Mouse (Mus musculus): ENCODE measurements at regions not wholly inside any gene's neighbourhood (a gene's known extent, or its start where the extent isn't known, plus 50 kb on each side); places are given as distances from the start of the nearest gene placed in this dataset.

DNA sequence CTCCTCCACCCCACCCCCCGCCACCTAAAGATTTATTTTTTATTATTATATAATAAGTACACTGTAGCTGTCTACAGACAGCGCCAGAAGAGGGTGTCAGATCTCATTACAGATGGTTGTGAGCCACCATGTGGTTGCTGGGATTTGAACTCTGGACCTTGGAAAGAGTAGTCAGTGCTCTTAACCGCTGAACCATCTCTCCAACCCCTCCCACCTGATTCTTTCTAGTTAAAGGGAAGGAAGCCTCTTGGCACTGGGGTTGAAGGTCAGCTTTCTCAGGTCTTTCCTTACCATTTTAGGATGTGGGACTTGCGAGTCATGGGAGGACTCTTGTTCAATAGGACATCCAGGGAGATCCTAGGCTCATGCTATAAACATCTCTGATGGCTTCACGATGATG is 54.7 kb downstream of the Hes1 start:
- no peak overlapping the region for H3K4me3 ChIP-seq (ENCODE audit: low read length)
- H3K4me2 ChIP-seq (ENCODE audit: low read length) = no peak overlapping the region
- H3K27ac ChIP-seq (ENCODE audit: low read depth, low read length) = no peak overlapping the region
- H3K9ac ChIP-seq (ENCODE audit: low read depth, low read length) = no peak overlapping the region
- WGBS = 88% methylated on average over 5 of the region's 5 CpGs
- peaks cover 20% of the 10 kb centered on the region for H3K27me3 ChIP-seq (replicated peaks; ENCODE audit: control insufficient read depth, insufficient read depth, low read length)
- no peaks in the 10 kb centered on the region for H3K36me3 ChIP-seq (ENCODE audit: control insufficient read depth, insufficient read depth, low read length)
- H3K9me3 ChIP-seq (ENCODE audit: control insufficient read depth, low read length) = no peaks in the 10 kb centered on the region
- peaks cover 6% of the 10 kb centered on the region for H3K4me1 ChIP-seq (ENCODE audit: control insufficient read depth, insufficient read depth, low read depth, low read length)
- no peak for ATAC-seq

DNA sequence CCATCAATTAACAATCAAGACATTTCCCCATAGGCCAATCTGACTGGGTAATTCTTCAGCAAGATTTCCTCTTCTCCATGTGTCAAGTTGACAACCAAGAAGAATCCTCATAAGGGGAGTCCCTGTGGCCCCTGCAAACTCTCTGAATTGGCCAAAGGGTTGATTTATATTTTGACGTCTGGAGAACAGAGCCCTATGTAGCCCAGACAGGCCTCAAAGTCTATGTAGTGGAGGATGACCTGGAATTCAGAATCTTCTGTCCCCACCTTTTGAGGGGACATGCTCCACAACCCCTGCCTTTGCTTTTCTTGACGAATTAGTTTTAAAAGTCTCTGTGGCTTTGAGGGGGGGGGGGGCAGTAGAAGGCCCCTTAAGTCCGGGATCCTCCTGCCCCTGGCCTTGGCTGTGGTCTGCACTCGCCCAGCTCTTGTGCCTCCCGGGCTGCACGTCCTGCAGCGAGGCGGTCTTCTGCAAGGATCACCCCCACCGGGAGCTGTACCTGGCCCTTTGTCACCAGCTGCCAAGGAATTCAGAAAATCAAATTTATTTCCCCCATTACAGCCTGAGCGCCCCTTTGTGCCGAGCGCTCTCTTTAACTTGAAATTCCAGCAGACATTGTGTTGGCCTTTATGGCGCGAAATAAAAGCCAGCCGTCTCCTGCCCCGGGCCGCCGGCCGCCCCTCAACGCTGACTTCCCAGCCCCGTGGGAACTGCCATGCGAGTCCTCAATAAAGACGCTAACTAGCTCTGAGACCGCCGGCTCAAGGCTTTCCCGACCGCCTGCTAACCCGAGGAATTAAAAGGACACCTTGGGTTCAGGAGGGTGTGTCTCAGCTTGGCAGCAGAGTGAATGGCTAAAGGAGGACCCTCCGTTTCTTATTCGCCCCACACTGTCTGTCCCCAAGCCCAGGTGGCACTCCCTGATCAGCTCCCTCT is 56.4 kb downstream of the Hes1 start:
- peak overlapping the region; percentile 17; the same call in 1 of the 2 replicates for H3K4me3 ChIP-seq (ENCODE audit: low read length)
- H3K4me2 ChIP-seq (ENCODE audit: low read length) = peak overlapping the region; percentile 36
- ATAC-seq = no peak
- H3K36me3 ChIP-seq (ENCODE audit: control insufficient read depth, insufficient read depth, low read length) = no peaks in the 10 kb centered on the region
- peaks cover 28% of the 10 kb centered on the region for H3K27me3 ChIP-seq (replicated peaks; ENCODE audit: control insufficient read depth, insufficient read depth, low read length)
- no peaks in the 10 kb centered on the region for H3K9me3 ChIP-seq (ENCODE audit: control insufficient read depth, low read length)
- 5% methylated on average over 30 of the region's 30 CpGs for WGBS
- peaks cover 6% of the 10 kb centered on the region for H3K4me1 ChIP-seq (ENCODE audit: control insufficient read depth, insufficient read depth, low read depth, low read length)
- H3K27ac ChIP-seq (ENCODE audit: low read depth, low read length) = no peak overlapping the region
- no peak overlapping the region for H3K9ac ChIP-seq (ENCODE audit: low read depth, low read length)

DNA sequence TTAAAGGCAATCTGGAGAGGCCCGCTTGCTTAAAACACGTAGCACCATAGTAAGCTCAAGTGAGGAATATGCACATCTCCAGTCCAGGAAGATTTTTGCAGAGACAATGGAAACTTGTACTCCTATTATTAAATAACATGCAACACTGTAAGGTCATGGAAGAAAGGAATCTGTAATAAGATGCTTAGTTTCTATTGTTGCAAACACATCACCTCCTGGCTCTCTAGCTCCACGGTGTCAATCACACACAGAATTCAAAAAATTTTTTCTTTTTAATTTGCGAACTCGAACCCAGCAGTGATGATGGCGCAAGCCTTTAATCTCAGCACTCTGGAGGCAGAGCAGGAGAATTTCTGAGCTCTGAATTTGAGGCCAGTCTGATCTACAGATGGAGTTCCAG is 57.4 kb downstream of the Hes1 start:
- peaks cover 6% of the 10 kb centered on the region for H3K4me1 ChIP-seq (ENCODE audit: control insufficient read depth, insufficient read depth, low read depth, low read length)
- 49% methylated on average over 6 of the region's 6 CpGs for WGBS
- H3K9ac ChIP-seq (ENCODE audit: low read depth, low read length) = no peak overlapping the region
- H3K4me3 ChIP-seq (ENCODE audit: low read length) = no peak overlapping the region
- H3K27me3 ChIP-seq (replicated peaks; ENCODE audit: control insufficient read depth, insufficient read depth, low read length) = peaks cover 28% of the 10 kb centered on the region
- no peaks in the 10 kb centered on the region for H3K36me3 ChIP-seq (ENCODE audit: control insufficient read depth, insufficient read depth, low read length)
- H3K9me3 ChIP-seq (ENCODE audit: control insufficient read depth, low read length) = no peaks in the 10 kb centered on the region
- no peak overlapping the region for H3K4me2 ChIP-seq (ENCODE audit: low read length)
- no peak for ATAC-seq
- no peak overlapping the region for H3K27ac ChIP-seq (ENCODE audit: low read depth, low read length)

DNA sequence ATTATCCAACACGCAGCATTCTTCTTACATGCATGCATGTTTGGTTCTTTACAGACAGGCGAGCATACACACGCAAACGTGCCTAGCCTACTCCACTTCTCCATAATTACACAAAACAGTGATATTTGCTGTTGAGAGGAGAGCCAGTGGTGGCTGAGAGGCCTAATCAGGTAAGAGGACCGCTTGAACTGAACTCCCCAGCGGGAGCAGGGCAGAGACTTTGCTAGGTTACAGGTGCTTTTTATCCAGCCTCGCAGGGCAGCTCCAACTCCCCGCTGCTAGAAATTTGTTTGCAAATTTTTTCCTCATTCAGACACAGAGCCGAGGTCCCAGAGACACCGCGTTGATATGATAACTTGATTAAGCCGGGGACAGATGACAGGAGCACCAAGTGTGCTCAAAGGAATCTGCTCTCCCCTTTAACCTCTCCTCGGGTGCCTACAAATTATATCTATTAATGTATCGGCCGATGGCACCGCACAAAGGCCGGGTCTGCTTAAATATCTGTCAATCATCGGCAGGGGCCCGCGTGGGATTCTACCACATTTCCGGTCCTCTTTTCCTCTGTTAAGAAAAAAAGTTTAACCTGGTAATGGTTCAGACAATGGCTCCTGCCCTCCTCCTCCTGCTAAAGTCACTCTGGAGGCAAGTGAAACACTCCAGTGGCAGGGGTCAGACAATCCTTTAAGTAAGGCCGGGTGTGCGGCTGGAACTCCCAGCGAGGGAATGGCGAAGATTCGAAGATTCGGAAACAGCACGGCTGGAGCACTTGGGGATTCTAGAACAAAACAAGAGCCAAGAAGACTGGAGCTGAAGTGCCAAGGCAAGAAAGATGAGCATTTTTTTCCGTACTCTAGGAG is 58.3 kb downstream of the Hes1 start:
- Histone ChIP-seq H3K27ac (ENCODE audit: low read depth, low read length) (no peak overlapping the region), H3K27me3 (replicated peaks; ENCODE audit: control insufficient read depth, insufficient read depth, low read length) (peaks cover 28% of the 10 kb centered on the region), H3K9me3 (ENCODE audit: control insufficient read depth, low read length) (peaks cover 3% of the 10 kb centered on the region), H3K4me1 (ENCODE audit: control insufficient read depth, insufficient read depth, low read depth, low read length) (peaks cover 6% of the 10 kb centered on the region), H3K36me3 (ENCODE audit: control insufficient read depth, insufficient read depth, low read length) (no peaks in the 10 kb centered on the region), H3K4me2 (ENCODE audit: low read length) (no peak overlapping the region), H3K9ac (ENCODE audit: low read depth, low read length) (no peak overlapping the region), H3K4me3 (ENCODE audit: low read length) (no peak overlapping the region)
- ATAC-seq = no peak
- WGBS = 22% methylated on average over 29 of the region's 29 CpGs

DNA sequence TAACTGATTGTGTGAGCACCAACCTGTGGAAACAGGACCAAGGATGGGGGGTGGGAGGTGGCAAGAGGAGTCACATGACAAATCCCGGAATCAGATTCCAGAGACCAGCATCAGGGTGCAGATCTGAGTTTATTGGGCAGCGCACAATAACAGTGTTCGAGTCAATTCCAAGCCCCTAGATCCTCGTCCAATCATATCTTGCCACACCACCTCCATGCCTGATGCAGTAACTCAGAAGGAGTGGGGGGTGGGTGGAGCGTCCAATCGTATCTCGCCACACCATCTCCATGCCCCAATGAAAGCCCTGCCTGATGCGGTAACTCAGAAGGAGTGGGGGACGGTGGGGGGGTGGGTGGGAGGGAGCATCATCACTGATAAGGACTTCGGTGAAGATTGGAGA is 62.8 kb downstream of the Hes1 start:
- no peak for ATAC-seq
- H3K4me2 ChIP-seq (ENCODE audit: low read length) = no peak overlapping the region
- peaks cover 6% of the 10 kb centered on the region for H3K9me3 ChIP-seq (ENCODE audit: control insufficient read depth, low read length)
- H3K27me3 ChIP-seq (replicated peaks; ENCODE audit: control insufficient read depth, insufficient read depth, low read length) = peaks cover 26% of the 10 kb centered on the region
- H3K27ac ChIP-seq (ENCODE audit: low read depth, low read length) = no peak overlapping the region
- H3K9ac ChIP-seq (ENCODE audit: low read depth, low read length) = no peak overlapping the region
- H3K4me1 ChIP-seq (ENCODE audit: control insufficient read depth, insufficient read depth, low read depth, low read length) = no peaks in the 10 kb centered on the region; the same call in none of the 2 replicates
- 94% methylated on average over 10 of the region's 10 CpGs for WGBS
- H3K4me3 ChIP-seq (ENCODE audit: low read length) = no peak overlapping the region
- H3K36me3 ChIP-seq (ENCODE audit: control insufficient read depth, insufficient read depth, low read length) = no peaks in the 10 kb centered on the region

DNA sequence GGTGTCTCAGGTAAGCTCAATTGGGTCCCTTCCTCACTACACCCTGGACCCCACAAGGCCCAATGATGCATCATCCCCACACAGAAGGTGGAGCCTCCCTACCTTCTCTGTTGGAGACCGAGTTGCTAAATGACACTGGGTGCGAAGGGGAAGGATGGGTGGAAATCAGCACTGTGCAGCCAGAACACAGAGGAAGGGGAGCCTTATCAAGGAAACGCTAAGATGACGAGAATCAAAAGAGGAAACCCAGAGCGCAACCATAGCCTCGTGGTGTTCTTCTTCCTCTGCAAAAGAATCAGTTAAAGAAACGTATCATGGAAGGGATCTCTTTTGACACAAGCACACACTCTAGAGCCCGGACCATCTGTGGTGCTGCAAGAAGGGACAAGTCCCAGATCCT is 64.6 kb downstream of the Hes1 start:
- no peaks in the 10 kb centered on the region for H3K36me3 ChIP-seq (ENCODE audit: control insufficient read depth, insufficient read depth, low read length)
- peaks cover 6% of the 10 kb centered on the region for H3K9me3 ChIP-seq (ENCODE audit: control insufficient read depth, low read length)
- no peak overlapping the region for H3K4me3 ChIP-seq (ENCODE audit: low read length)
- ATAC-seq = no peak
- no peaks in the 10 kb centered on the region; the same call in 1 of the 2 replicates for H3K4me1 ChIP-seq (ENCODE audit: control insufficient read depth, insufficient read depth, low read depth, low read length)
- 62% methylated on average over 8 of the region's 8 CpGs for WGBS
- no peak overlapping the region for H3K27ac ChIP-seq (ENCODE audit: low read depth, low read length)
- H3K4me2 ChIP-seq (ENCODE audit: low read length) = no peak overlapping the region
- no peak overlapping the region for H3K9ac ChIP-seq (ENCODE audit: low read depth, low read length)
- peaks cover 24% of the 10 kb centered on the region for H3K27me3 ChIP-seq (replicated peaks; ENCODE audit: control insufficient read depth, insufficient read depth, low read length)

DNA sequence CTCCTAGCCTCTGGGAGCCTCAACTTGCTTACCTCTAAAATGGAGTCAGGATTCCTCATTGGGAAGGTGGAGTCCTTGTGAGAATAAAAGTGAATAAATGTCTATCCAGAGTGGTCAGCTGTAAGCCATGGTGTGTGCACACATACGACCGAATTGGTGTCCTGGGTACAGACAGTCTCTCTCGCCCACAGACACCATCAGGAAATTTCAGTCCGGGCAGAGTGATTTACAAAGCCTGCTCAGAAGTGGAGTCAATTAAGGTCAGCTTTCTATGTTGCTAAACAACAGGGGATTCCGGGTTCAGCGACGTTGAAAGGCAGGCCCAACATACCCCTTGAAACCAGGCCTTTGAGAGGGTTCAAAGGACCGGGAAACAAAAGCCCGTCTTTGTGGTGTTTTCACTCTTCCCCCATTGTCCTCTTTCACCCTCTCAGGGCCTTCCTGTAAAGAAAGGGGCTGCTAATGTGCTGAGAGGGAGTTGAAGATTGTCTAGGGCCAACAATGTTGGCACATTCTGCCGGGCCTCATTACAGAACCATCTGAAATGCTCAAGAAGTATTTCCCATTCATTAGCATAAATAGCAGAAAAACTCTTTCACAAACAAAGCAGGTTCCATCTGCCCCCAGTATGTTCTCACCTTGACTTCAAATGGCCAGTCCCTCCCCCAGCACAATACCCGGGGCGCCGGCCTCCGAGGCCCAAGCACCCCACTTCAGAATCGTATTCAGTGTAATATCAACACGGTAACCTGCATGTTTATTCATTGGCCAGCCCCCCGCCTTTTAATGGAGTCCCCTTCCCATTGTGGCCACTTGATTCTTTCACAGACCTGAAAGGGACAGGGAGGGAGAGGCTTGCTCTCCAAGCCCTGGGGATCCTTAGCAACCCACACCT is 65.3 kb downstream of the Hes1 start:
- 14% methylated on average over 17 of the region's 17 CpGs for WGBS
- H3K27ac ChIP-seq (ENCODE audit: low read depth, low read length) = no peak overlapping the region
- no peak overlapping the region for H3K4me3 ChIP-seq (ENCODE audit: low read length)
- H3K9me3 ChIP-seq (ENCODE audit: control insufficient read depth, low read length) = peaks cover 6% of the 10 kb centered on the region
- H3K4me1 ChIP-seq (ENCODE audit: control insufficient read depth, insufficient read depth, low read depth, low read length) = no peaks in the 10 kb centered on the region; the same call in 1 of the 2 replicates
- ATAC-seq = peak; percentile 63
- H3K9ac ChIP-seq (ENCODE audit: low read depth, low read length) = no peak overlapping the region
- peaks cover 22% of the 10 kb centered on the region for H3K27me3 ChIP-seq (replicated peaks; ENCODE audit: control insufficient read depth, insufficient read depth, low read length)
- no peak overlapping the region for H3K4me2 ChIP-seq (ENCODE audit: low read length)
- no peaks in the 10 kb centered on the region for H3K36me3 ChIP-seq (ENCODE audit: control insufficient read depth, insufficient read depth, low read length)

DNA sequence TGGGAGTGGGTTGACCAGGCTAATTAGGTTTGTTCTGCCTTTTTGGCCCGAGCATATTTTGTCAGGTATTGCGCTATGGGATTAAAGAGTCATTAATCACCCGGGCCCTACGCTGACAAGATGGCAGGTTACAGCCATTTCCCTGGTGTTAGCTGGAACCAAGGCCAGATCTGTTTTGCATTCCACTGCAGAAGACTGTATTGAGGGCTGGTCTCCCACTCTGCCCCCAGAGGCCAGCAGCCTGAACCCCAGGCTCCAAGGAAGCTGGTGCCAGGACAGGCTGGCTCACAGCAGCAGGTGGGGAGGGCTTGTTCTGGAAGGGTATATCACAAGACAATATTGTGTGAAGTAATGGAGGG is 65.9 kb downstream of the Hes1 start:
- Histone ChIP-seq H3K27me3 (replicated peaks; ENCODE audit: control insufficient read depth, insufficient read depth, low read length) (peaks cover 17% of the 10 kb centered on the region), H3K36me3 (ENCODE audit: control insufficient read depth, insufficient read depth, low read length) (no peaks in the 10 kb centered on the region), H3K27ac (ENCODE audit: low read depth, low read length) (no peak overlapping the region), H3K9me3 (ENCODE audit: control insufficient read depth, low read length) (peaks cover 6% of the 10 kb centered on the region), H3K9ac (ENCODE audit: low read depth, low read length) (no peak overlapping the region), H3K4me2 (ENCODE audit: low read length) (no peak overlapping the region), H3K4me3 (ENCODE audit: low read length) (no peak overlapping the region), H3K4me1 (ENCODE audit: control insufficient read depth, insufficient read depth, low read depth, low read length) (no peaks in the 10 kb centered on the region; the same call in 1 of the 2 replicates)
- ATAC-seq = peak; percentile 52
- WGBS = 21% methylated on average over 4 of the region's 4 CpGs
